Mouse (Mus musculus) bone marrow, adult 2 months (tissue): ENCODE data around the gene Kctd18.

Experiments
- CTCF ChIP-seq: fragments of 200-500 bp; IDR thresholded peaks from 2 replicates; pipeline ENCODE4 v1.5.1; 2011; ENCODE audit warnings: low read length, control low read depth; ENCODE audit not compliant: control insufficient read depth, insufficient read depth
- POLR2A ChIP-seq: fragments of 200-500 bp; IDR thresholded peaks from 2 replicates; pipeline ENCODE4 v1.6.1; 2011; ENCODE audit warnings: low read depth, mild to moderate bottlenecking, control low read depth, low read length, borderline replicate concordance; ENCODE audit not compliant: control insufficient read depth

DNA sequence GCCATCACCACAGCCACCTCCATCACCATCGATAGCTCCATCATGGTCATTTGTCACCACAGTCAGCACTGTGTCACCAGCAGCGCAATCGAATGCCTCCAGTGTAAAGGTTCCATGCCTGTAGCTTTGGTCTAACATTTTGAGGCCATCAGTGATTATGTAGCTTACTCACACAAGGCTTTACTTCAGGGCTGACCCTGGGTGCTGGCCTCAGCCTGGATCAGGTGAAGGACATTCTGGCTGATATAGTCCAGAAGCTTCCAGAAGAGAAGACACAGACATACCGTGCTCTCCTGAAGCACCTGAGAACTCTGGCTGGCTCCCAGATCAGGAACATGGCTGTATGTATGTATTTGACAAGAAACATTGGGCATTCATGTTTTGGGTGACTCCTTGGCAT lies 40.1 kb upstream of the Kctd18 start:
- TF ChIP-seq CTCF: no peak
- no peak for TF ChIP-seq POLR2A
